9 mouse cellular contexts compared by ENCODE assay signal in genomic region chr19:27351700-27352099, GRCm38 (mm10). TPM values are rescaled to one million over a fixed set of nuclear protein-coding genes. Genes with fewer than 3 reads are reported as not detected.
DNase-seq lines count a peak whose midpoint lies in the region; TF ChIP-seq lines count a peak whose summit lies in the region.
"Had no signal": no experiment of that assay in that cellular context is flagged by ENCODE, and none has a peak within 500 bp of the region (broad histone marks: within the 10 kb centered on the region; RNA-seq: fewer than 3 reads in every experiment).

No protein-coding gene starts in this region.

- DNase-seq in layer of hippocampus, adult 11-12 months (ENCODE audit: low spot score), result peak; percentile 14
- DNase-seq in layer of hippocampus, postnatal 10 days (ENCODE audit: low spot score in 2 of 2), result no peak
- peak; percentile 89 for DNase-seq in Muller cell, postnatal 12 days (ENCODE audit: inconsistent ontology term)
- peak; percentile 32 for DNase-seq in brain, embryonic 14.5 days (ENCODE audit: low read depth)
- DNase-seq in left cerebral cortex, postnatal 36 days (ENCODE audit: low spot score in 2 of 2), result peak; percentile 6 to 13
- no peak for DNase-seq in thymus, postnatal 0 days (ENCODE audit: low spot score)
- DNase-seq in gastrocnemius, postnatal 14 days, result no peak
- DNase-seq: thymus, postnatal 4 days had no signal

- no peak for TF ChIP-seq CTCF in brain, embryonic 14.5 days (IDR thresholded peaks at IDR 0.05; ENCODE audit: borderline replicate concordance, extremely low read depth, insufficient read depth, insufficient read length)

- no peak for TF ChIP-seq POLR2A in brain, embryonic 14.5 days (IDR thresholded peaks at IDR 0.05; ENCODE audit: borderline replicate concordance, extremely low read depth, insufficient read depth, insufficient read length, poor library complexity, severe bottlenecking)

- intact Hi-C loops in left cerebral cortex, postnatal 36 days (cut with DNase I), result no loop called here
- intact Hi-C loops in gastrocnemius, postnatal 14 days (cut with DNase I; ENCODE audit: low total_unique reads), result no loop called here

RNA-seq across cellular contexts. Expression of gene Kcnv2, which starts 29.3 kb away (rescaled TPM):
- total RNA-seq in layer of hippocampus, postnatal 10 days (2021), result under 1 TPM; 0.18 to 0.30 TPM
- 0.01 and 0.08 TPM in 2 replicates for polyA plus RNA-seq in brain, embryonic 14.5 days (2012; rRNA removed)
- total RNA-seq in left cerebral cortex, postnatal 36 days (2021), result not detected
- polyA plus RNA-seq in thymus, postnatal 0 days (2015; fragmentation: Nextera tagmentation; extraction: Ambion mirVana), result 0.04 TPM in 1 of 2 replicates, not detected in the other
- total RNA-seq in gastrocnemius, postnatal 14 days (2021), result under 1 TPM; 0.04 to 0.07 TPM
- total RNA-seq: MEL had no signal

Comparison
In these comparisons a context has a peak if more than half of its experiments do, and no peak if none do; other contexts are left out.
1. DNase-seq: peak in layer of hippocampus, adult 11-12 months (single experiment), Muller cell, postnatal 12 days (single experiment), brain, embryonic 14.5 days (single experiment) and left cerebral cortex, postnatal 36 days (2 of 2); none in layer of hippocampus, postnatal 10 days (0 of 2), thymus, postnatal 0 days (single experiment) and gastrocnemius, postnatal 14 days (single experiment).